Mouse (Mus musculus): ENCODE measurements at regions not wholly inside any gene's neighbourhood (a gene's known extent, or its start where the extent isn't known, plus 50 kb on each side); places are given as distances from the start of the nearest gene placed in this dataset.

- Histone ChIP-seq H3K4me1 (ENCODE audit: control insufficient read depth, insufficient read depth, low read length) (no peaks in the 10 kb centered on the region), H3K27ac (ENCODE audit: low read length) (no peak overlapping the region), H3K4me3 (ENCODE audit: low read depth, low read length) (no peak overlapping the region), H3K36me3 (ENCODE audit: control insufficient read depth, insufficient read depth, low read length) (no peaks in the 10 kb centered on the region), H3K9me3 (ENCODE audit: control insufficient read depth, low read depth, low read length) (no peaks in the 10 kb centered on the region), H3K4me2 (replicated peaks; ENCODE audit: low read depth, low read length) (no peak overlapping the region), H3K27me3 (ENCODE audit: control insufficient read depth, insufficient read depth, low read length) (no peaks in the 10 kb centered on the region), H3K9ac (replicated peaks; ENCODE audit: low read depth, low read length) (no peak overlapping the region)
- no peak for ATAC-seq (ENCODE audit: insufficient number of reproducible peaks, insufficient read depth, low FRiP score, low read depth)
- WGBS, result 45% methylated on average over 3 of the region's 3 CpGs
These were observed 166.2 kb upstream of the Cdkn3 start for GRCm38 (mm10) chr14:46594151-46594550.

- no peak for ATAC-seq (ENCODE audit: insufficient number of reproducible peaks, insufficient read depth, low FRiP score, low read depth)
These were observed 168.5 kb upstream of the Cdkn3 start for GRCm38 (mm10) chr14:46591753-46592359.

GRCm38 (mm10) chr14:46591211-46591610 lies 169.1 kb upstream of the Cdkn3 start:
- 95% methylated on average over 3 of the region's 3 CpGs for WGBS

More at GRCm38 (mm10) chr14:46591753-46592359, 168.5 kb upstream of the Cdkn3 start:
- Histone ChIP-seq H3K36me3 (ENCODE audit: control insufficient read depth, insufficient read depth, low read length) (no peaks in the 10 kb centered on the region), H3K27me3 (ENCODE audit: control insufficient read depth, insufficient read depth, low read length) (no peaks in the 10 kb centered on the region), H3K9me3 (ENCODE audit: control insufficient read depth, low read depth, low read length) (no peaks in the 10 kb centered on the region), H3K27ac (ENCODE audit: low read length) (no peak overlapping the region), H3K4me2 (replicated peaks; ENCODE audit: low read depth, low read length) (no peak overlapping the region), H3K4me1 (ENCODE audit: control insufficient read depth, insufficient read depth, low read length) (no peaks in the 10 kb centered on the region), H3K4me3 (ENCODE audit: low read depth, low read length) (no peak overlapping the region), H3K9ac (replicated peaks; ENCODE audit: low read depth, low read length) (no peak overlapping the region)
- WGBS, result 56% methylated on average over 12 of the region's 12 CpGs

GRCm38 (mm10) chr14:46586093-46586492 lies 174.2 kb upstream of the Cdkn3 start:
- Histone ChIP-seq H3K4me3 (ENCODE audit: low read depth, low read length) (no peak overlapping the region), H3K4me2 (replicated peaks; ENCODE audit: low read depth, low read length) (no peak overlapping the region), H3K36me3 (ENCODE audit: control insufficient read depth, insufficient read depth, low read length) (no peaks in the 10 kb centered on the region), H3K9me3 (ENCODE audit: control insufficient read depth, low read depth, low read length) (no peaks in the 10 kb centered on the region), H3K27ac (ENCODE audit: low read length) (no peak overlapping the region), H3K4me1 (ENCODE audit: control insufficient read depth, insufficient read depth, low read length) (peaks cover 4% of the 10 kb centered on the region; the same call in 1 of the 2 replicates), H3K9ac (replicated peaks; ENCODE audit: low read depth, low read length) (no peak overlapping the region), H3K27me3 (ENCODE audit: control insufficient read depth, insufficient read depth, low read length) (no peaks in the 10 kb centered on the region)
- no peak for ATAC-seq (ENCODE audit: insufficient number of reproducible peaks, insufficient read depth, low FRiP score, low read depth)
- WGBS, result 71% methylated on average over 11 of the region's 11 CpGs

More at GRCm38 (mm10) chr14:46591211-46591610, 169.1 kb upstream of the Cdkn3 start:
- no peaks in the 10 kb centered on the region for H3K9me3 ChIP-seq (ENCODE audit: control insufficient read depth, low read depth, low read length)
- H3K27me3 ChIP-seq (ENCODE audit: control insufficient read depth, insufficient read depth, low read length), result no peaks in the 10 kb centered on the region
- no peak overlapping the region for H3K27ac ChIP-seq (ENCODE audit: low read length)
- H3K4me1 ChIP-seq (ENCODE audit: control insufficient read depth, insufficient read depth, low read length), result no peaks in the 10 kb centered on the region
- H3K36me3 ChIP-seq (ENCODE audit: control insufficient read depth, insufficient read depth, low read length), result no peaks in the 10 kb centered on the region
- no peak overlapping the region for H3K4me2 ChIP-seq (replicated peaks; ENCODE audit: low read depth, low read length)
- H3K9ac ChIP-seq (replicated peaks; ENCODE audit: low read depth, low read length), result no peak overlapping the region
- no peak overlapping the region for H3K4me3 ChIP-seq (ENCODE audit: low read depth, low read length)
- ATAC-seq (ENCODE audit: insufficient number of reproducible peaks, insufficient read depth, low FRiP score, low read depth), result no peak

- H3K9ac ChIP-seq (replicated peaks; ENCODE audit: low read depth, low read length), result no peak overlapping the region
- no peak overlapping the region for H3K4me3 ChIP-seq (ENCODE audit: low read depth, low read length)
- H3K27ac ChIP-seq (ENCODE audit: low read length), result no peak overlapping the region
- no peak overlapping the region for H3K4me2 ChIP-seq (replicated peaks; ENCODE audit: low read depth, low read length)
- WGBS, result 67% methylated on average over 13 of the region's 13 CpGs
- no peaks in the 10 kb centered on the region for H3K27me3 ChIP-seq (ENCODE audit: control insufficient read depth, insufficient read depth, low read length)
- H3K36me3 ChIP-seq (ENCODE audit: control insufficient read depth, insufficient read depth, low read length), result no peaks in the 10 kb centered on the region
- no peaks in the 10 kb centered on the region for H3K9me3 ChIP-seq (ENCODE audit: control insufficient read depth, low read depth, low read length)
- ATAC-seq (ENCODE audit: insufficient number of reproducible peaks, insufficient read depth, low FRiP score, low read depth), result no peak
- H3K4me1 ChIP-seq (ENCODE audit: control insufficient read depth, insufficient read depth, low read length), result peaks cover 6% of the 10 kb centered on the region
These were observed 182.0 kb upstream of the Cdkn3 start for GRCm38 (mm10) chr14:46578051-46579000.

- Histone ChIP-seq H3K4me2 (replicated peaks; ENCODE audit: low read depth, low read length) (no peak overlapping the region), H3K4me3 (ENCODE audit: low read depth, low read length) (no peak overlapping the region), H3K4me1 (ENCODE audit: control insufficient read depth, insufficient read depth, low read length) (peaks cover 6% of the 10 kb centered on the region; the same call in 1 of the 2 replicates), H3K9ac (replicated peaks; ENCODE audit: low read depth, low read length) (no peak overlapping the region), H3K9me3 (ENCODE audit: control insufficient read depth, low read depth, low read length) (no peaks in the 10 kb centered on the region), H3K36me3 (ENCODE audit: control insufficient read depth, insufficient read depth, low read length) (no peaks in the 10 kb centered on the region), H3K27ac (ENCODE audit: low read length) (no peak overlapping the region), H3K27me3 (ENCODE audit: control insufficient read depth, insufficient read depth, low read length) (no peaks in the 10 kb centered on the region)
- no peak for ATAC-seq (ENCODE audit: insufficient number of reproducible peaks, insufficient read depth, low FRiP score, low read depth)
- 57% methylated on average over 4 of the region's 4 CpGs for WGBS
These were observed 184.5 kb upstream of the Cdkn3 start for GRCm38 (mm10) chr14:46575889-46576288.

GRCm38 (mm10) chr14:46575414-46575813 lies 184.9 kb upstream of the Cdkn3 start:
- no peak for ATAC-seq (ENCODE audit: insufficient number of reproducible peaks, insufficient read depth, low FRiP score, low read depth)
- H3K9me3 ChIP-seq (ENCODE audit: control insufficient read depth, low read depth, low read length), result no peaks in the 10 kb centered on the region
- no peak overlapping the region for H3K27ac ChIP-seq (ENCODE audit: low read length)
- no peak overlapping the region for H3K4me3 ChIP-seq (ENCODE audit: low read depth, low read length)
- 65% methylated on average over 3 of the region's 3 CpGs for WGBS
- H3K4me2 ChIP-seq (replicated peaks; ENCODE audit: low read depth, low read length), result no peak overlapping the region
- no peak overlapping the region for H3K9ac ChIP-seq (replicated peaks; ENCODE audit: low read depth, low read length)
- no peaks in the 10 kb centered on the region for H3K36me3 ChIP-seq (ENCODE audit: control insufficient read depth, insufficient read depth, low read length)
- peaks cover 8% of the 10 kb centered on the region for H3K4me1 ChIP-seq (ENCODE audit: control insufficient read depth, insufficient read depth, low read length)
- no peaks in the 10 kb centered on the region for H3K27me3 ChIP-seq (ENCODE audit: control insufficient read depth, insufficient read depth, low read length)

GRCm38 (mm10) chr14:46573401-46573800 lies 182.9 kb upstream of the Bmp4 start:
- Histone ChIP-seq H3K4me3 (ENCODE audit: low read depth, low read length) (no peak overlapping the region), H3K36me3 (ENCODE audit: control insufficient read depth, insufficient read depth, low read length) (no peaks in the 10 kb centered on the region), H3K27ac (ENCODE audit: low read length) (no peak overlapping the region), H3K9me3 (ENCODE audit: control insufficient read depth, low read depth, low read length) (no peaks in the 10 kb centered on the region), H3K9ac (replicated peaks; ENCODE audit: low read depth, low read length) (no peak overlapping the region), H3K4me1 (ENCODE audit: control insufficient read depth, insufficient read depth, low read length) (peaks cover 12% of the 10 kb centered on the region), H3K4me2 (replicated peaks; ENCODE audit: low read depth, low read length) (no peak overlapping the region), H3K27me3 (ENCODE audit: control insufficient read depth, insufficient read depth, low read length) (no peaks in the 10 kb centered on the region)
- no peak for ATAC-seq (ENCODE audit: insufficient number of reproducible peaks, insufficient read depth, low FRiP score, low read depth)
- 46% methylated on average over 6 of the region's 6 CpGs for WGBS
